Mouse (Mus musculus) lung, postnatal 0 days (tissue): ENCODE results near the gene Fryl.

Source experiments
- CTCF ChIP-seq: IDR thresholded peaks from 2 replicates; pipeline ENCODE4 v1.5.1; 2016; ENCODE audit warnings: antibody characterized with exemption, mild to moderate bottlenecking
- EP300 ChIP-seq: IDR thresholded peaks from 2 replicates; pipeline ENCODE4 v1.6.1; 2016; ENCODE audit warnings: antibody characterized with exemption, mild to moderate bottlenecking, control low read depth

DNA sequence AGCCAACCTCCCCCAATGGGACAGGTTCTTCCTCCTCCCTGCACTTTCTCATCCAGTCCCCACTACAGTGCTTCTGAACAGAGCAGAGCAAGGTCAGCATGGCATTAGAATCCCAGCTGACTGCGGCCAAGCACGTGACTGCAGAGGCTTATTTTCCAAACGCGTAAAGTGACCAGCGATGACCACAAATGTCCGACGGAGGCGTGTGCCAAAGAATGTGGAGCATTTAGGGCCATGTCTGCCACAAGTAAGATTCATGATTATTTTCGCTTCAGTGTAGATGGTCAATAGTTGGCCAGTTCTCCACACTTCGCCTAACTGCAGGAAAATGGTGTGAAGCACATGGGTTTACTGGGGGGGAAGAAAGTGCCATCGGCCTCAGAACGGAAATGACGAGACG is 137.6 kb downstream of the Fryl start:
- TF ChIP-seq CTCF (no peak), EP300 (no peak)
